Mouse (Mus musculus) gastrocnemius, postnatal 36 days (tissue): ENCODE results near the gene Crx. TPM values are rescaled to one million over a fixed set of nuclear protein-coding genes. Genes with fewer than 3 reads are reported as not detected.

Experiments
- DNase-seq, 2 experiments: peaks; one replicate each; pipeline ENCODE4 v3.0.0; 2022
- intact Hi-C: fragments of 180-260 bp; cut with DNase I; formaldehyde crosslinking; loops from one replicate; pipeline ENCODE4 v1.15.1; 2025
- total RNA-seq, 2 experiments: library from RNA; stranded (reverse); gene quantifications; 2 replicates each; pipeline ENCODE4 v1.2.3; 2021

Crx gene
- total RNA-seq, 2 experiments from 2014 or later, result not detected

DNA sequence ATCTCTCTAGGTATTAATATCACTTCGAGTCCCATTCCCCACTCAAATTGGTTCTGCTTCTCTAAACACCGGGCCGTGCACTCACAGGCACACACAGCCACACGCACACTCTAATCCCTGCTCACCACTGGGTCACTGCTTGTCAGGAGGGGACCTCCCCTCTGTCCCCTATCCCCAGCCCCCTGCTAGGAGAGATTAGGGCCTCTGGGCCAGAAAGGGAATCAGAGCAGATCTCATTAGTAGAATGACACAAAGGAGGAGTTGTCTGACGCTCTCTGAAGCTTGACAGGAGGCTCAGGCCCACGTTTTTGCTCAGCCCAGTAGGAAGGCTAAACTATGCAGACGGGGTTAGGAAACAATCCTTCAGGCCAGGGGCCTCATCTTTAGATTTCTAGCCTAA, 1.6 kb upstream of the Crx start:
- DNase-seq, result no peak
- intact Hi-C loops, result no loop called here

DNA sequence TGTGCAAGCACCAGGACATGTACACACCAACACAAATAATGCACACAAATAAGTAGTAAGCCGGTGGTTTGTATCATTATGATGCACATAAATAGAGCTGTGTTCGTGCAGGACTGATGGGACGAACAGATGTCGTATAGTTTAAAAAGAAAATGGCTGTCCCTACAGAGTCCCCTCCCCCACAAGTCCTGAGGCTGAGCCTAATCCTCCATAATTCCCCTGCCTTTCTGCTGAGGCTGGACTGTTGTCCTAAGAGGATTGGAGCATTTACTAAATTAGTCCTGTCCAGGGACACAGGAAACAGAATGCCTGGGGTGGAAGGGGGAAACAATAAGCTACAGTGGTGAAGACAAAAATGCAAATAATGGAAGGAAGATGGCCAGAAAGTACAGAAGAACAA, 15.7 kb downstream of the Crx start:
- DNase-seq, result no peak
- intact Hi-C loops, result no loop called here

GRCm38 (mm10) chr7:15859657-15860056, 20.1 kb downstream of the Crx start:
- intact Hi-C loops, result no loop called here
- no peak for DNase-seq

GRCm38 (mm10) chr7:15839578-15839977, 40.2 kb downstream of the Crx start, which contains the start of gene Obox6:
Gene Obox6 (minus strand): TSS chr7:15839678.
- intact Hi-C loops, result loop anchor here (10.0 kb wide), 1 partner anchor 55 kb away; no protein-coding TSS in a partner anchor
- no peak for DNase-seq

Other genes starting within 250 kb of the Crx start
- not detected for gene Obox3, start 240.1 kb downstream of the Crx start, total RNA-seq
- gene Obox5, start 129.8 kb downstream of the Crx start, total RNA-seq, result not detected
- not detected for gene Obox6, start 40.3 kb downstream of the Crx start, total RNA-seq
- gene Crxos, start 2.6 kb upstream of the Crx start, total RNA-seq, result not detected
- 1,000 to 10,000 TPM; 1,487 to 1,586 TPM for gene Selenow, start 42.4 kb upstream of the Crx start, total RNA-seq
- 10 to 100 TPM; 81.3 to 97.1 TPM for gene Nop53, start 66.1 kb upstream of the Crx start, total RNA-seq
- gene Ehd2, start 87.6 kb upstream of the Crx start, total RNA-seq, result 10 to 100 TPM; 40.8 to 47.9 TPM
- 1 to 10 TPM; 4.5 to 6.6 TPM for gene Bicra, start 168.0 kb upstream of the Crx start, total RNA-seq
- gene Zfp541, start 181.8 kb upstream of the Crx start, total RNA-seq, result not detected
- 100 to 1,000 TPM in 1 of 2 experiments, 10 to 100 TPM in 1; 92.4 to 109 TPM for gene Napa, start 218.5 kb upstream of the Crx start, total RNA-seq
- gene Kptn, start 239.9 kb upstream of the Crx start, total RNA-seq, result 10 to 100 TPM; 10.8 to 11.3 TPM
- gene Slc8a2, start 249.9 kb upstream of the Crx start, total RNA-seq, result under 1 TPM; 0.12 to 0.13 TPM